In the genomic region with DNA sequence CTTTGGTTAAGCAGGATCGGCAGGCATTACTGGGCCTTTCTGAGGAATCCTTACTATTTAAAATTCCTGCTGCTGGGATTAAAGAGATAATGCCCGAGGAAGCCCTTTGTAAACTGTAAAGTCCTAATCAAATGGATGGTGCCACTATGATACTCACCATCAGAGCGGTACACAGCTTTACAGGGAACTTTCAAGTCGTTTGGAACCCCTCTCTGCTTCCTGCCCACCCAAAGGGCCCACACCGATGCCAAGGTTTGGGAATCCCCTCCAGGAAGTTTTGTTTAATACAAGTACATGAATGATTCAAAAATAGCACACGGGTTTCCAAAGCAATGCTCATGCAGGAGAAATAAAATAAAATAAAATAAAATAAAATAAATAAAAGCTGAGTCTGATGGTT, we compare ENCODE assay signal across 21 mouse cellular contexts.
DNase-seq lines count a peak whose midpoint lies in the region; ATAC-seq lines count a peak whose summit lies in the region.
"Had no signal": no experiment of that assay in that cellular context is flagged by ENCODE, and none has a peak within 500 bp of the region (broad histone marks: within the 10 kb centered on the region; RNA-seq: fewer than 3 reads in every experiment).

No protein-coding gene starts in this region.

- no peak overlapping the region for H3K9ac ChIP-seq in forebrain, embryonic 13.5 days
- no peak overlapping the region for H3K9ac ChIP-seq in forebrain, embryonic 11.5 days (ENCODE audit: low read length)
- 0 out of 2 replicates have a peak overlapping the region, but pooled peaks have one; percentile 44 for H3K9ac ChIP-seq in neural tube, embryonic 13.5 days
- H3K9ac ChIP-seq: embryonic facial prominence, embryonic 15.5 days; heart, embryonic 13.5 days; limb, embryonic 12.5 days; liver, embryonic 14.5 days had no signal

- no peak for ATAC-seq in forebrain, embryonic 13.5 days
- ATAC-seq in forebrain, embryonic 11.5 days (replicated peaks; ENCODE audit: low FRiP score), result no peak
- no peak for ATAC-seq in neural tube, embryonic 13.5 days (ENCODE audit: low read depth)
- ATAC-seq: intestine, postnatal 0 days had no signal

- H3K27me3 ChIP-seq in forebrain, embryonic 13.5 days, result no peaks in the 10 kb centered on the region
- no peaks in the 10 kb centered on the region for H3K27me3 ChIP-seq in forebrain, embryonic 11.5 days (ENCODE audit: control insufficient read depth, insufficient read depth, low read length)
- no peaks in the 10 kb centered on the region for H3K27me3 ChIP-seq in neural tube, embryonic 13.5 days
- H3K27me3 ChIP-seq: CH12.LX had no signal

- peak overlapping the region; percentile 86 for H3K4me2 ChIP-seq in forebrain, embryonic 13.5 days
- no peak overlapping the region for H3K4me2 ChIP-seq in forebrain, embryonic 11.5 days (ENCODE audit: low read depth, low read length, severe bottlenecking)
- peak overlapping the region; percentile 83 for H3K4me2 ChIP-seq in neural tube, embryonic 13.5 days
- H3K4me2 ChIP-seq: embryonic facial prominence, embryonic 15.5 days; heart, embryonic 13.5 days; limb, embryonic 12.5 days had no signal

- WGBS in forebrain, embryonic 13.5 days, result 20% methylated on average over 6 of the region's 6 CpGs
- WGBS in forebrain, embryonic 11.5 days, result 25% methylated on average over 6 of the region's 6 CpGs
- WGBS in neural tube, embryonic 13.5 days, result 59% methylated on average over 6 of the region's 6 CpGs

- H3K27ac ChIP-seq in forebrain, embryonic 13.5 days, result no peak overlapping the region
- no peak overlapping the region for H3K27ac ChIP-seq in forebrain, embryonic 11.5 days (ENCODE audit: low read depth, low read length)
- H3K27ac ChIP-seq in neural tube, embryonic 13.5 days (replicated peaks), result no peak overlapping the region
- H3K27ac ChIP-seq: embryonic facial prominence, embryonic 15.5 days; heart, embryonic 13.5 days; kidney, postnatal 0 days; limb, embryonic 12.5 days; liver, embryonic 14.5 days had no signal

- no peak for DNase-seq in forebrain, embryonic 11.5 days (ENCODE audit: low spot score)
- DNase-seq in neural tube, embryonic 10.5 days (ENCODE audit: extremely low spot score, low spot score), result no peak
- DNase-seq in lung, postnatal 10 days, result peak; percentile 41
- DNase-seq in c-Kit-positive CD71-positive TER-119-positive erythroid progenitor cells, embryonic 14.5 days (ENCODE audit: low spot score), result no peak
- DNase-seq in cerebellum, postnatal 25 days, result no peak
- no peak for DNase-seq in MN1 (ENCODE audit: low spot score)
- DNase-seq: adrenal gland, postnatal 10 days; cerebellum, adult 2 months; heart, adult 11 months; heart, postnatal 4 days; thymus, adult 18-20 months had no signal

- H3K9me3 ChIP-seq in forebrain, embryonic 13.5 days (replicated peaks), result no peaks in the 10 kb centered on the region
- no peaks in the 10 kb centered on the region for H3K9me3 ChIP-seq in forebrain, embryonic 11.5 days (ENCODE audit: control insufficient read depth, low read length)
- H3K9me3 ChIP-seq in neural tube, embryonic 13.5 days, result no peaks in the 10 kb centered on the region
- H3K9me3 ChIP-seq: embryonic facial prominence, embryonic 15.5 days; heart, embryonic 13.5 days; limb, embryonic 12.5 days had no signal

- no peak overlapping the region for H3K4me3 ChIP-seq in forebrain, embryonic 13.5 days
- H3K4me3 ChIP-seq in forebrain, embryonic 11.5 days (ENCODE audit: low read depth, low read length), result no peak overlapping the region
- no peak overlapping the region for H3K4me3 ChIP-seq in neural tube, embryonic 13.5 days
- H3K4me3 ChIP-seq: embryonic facial prominence, embryonic 15.5 days; heart, embryonic 13.5 days; limb, embryonic 12.5 days; myocyte had no signal

- H3K4me1 ChIP-seq in forebrain, embryonic 13.5 days, result peaks cover 31% of the 10 kb centered on the region
- H3K4me1 ChIP-seq in forebrain, embryonic 11.5 days (replicated peaks; ENCODE audit: control insufficient read depth, insufficient read depth, low read length), result peaks cover 6% of the 10 kb centered on the region; the same call in 1 of the 2 replicates
- H3K4me1 ChIP-seq in neural tube, embryonic 13.5 days (replicated peaks), result peaks cover 41% of the 10 kb centered on the region

- no peaks in the 10 kb centered on the region for H3K36me3 ChIP-seq in forebrain, embryonic 13.5 days (ENCODE audit: poor library complexity, severe bottlenecking)
- no peaks in the 10 kb centered on the region for H3K36me3 ChIP-seq in forebrain, embryonic 11.5 days (ENCODE audit: control insufficient read depth, insufficient read depth, low read length)
- no peaks in the 10 kb centered on the region for H3K36me3 ChIP-seq in neural tube, embryonic 13.5 days
- H3K36me3 ChIP-seq: embryonic facial prominence, embryonic 15.5 days; heart, embryonic 13.5 days; limb, embryonic 12.5 days had no signal
